Mouse (Mus musculus) liver, adult 2 months (tissue): ENCODE measurements around the gene Ndufa10. TPM values are rescaled to one million over a fixed set of nuclear protein-coding genes. Genes with fewer than 3 reads are reported as not detected.

Source experiments
- DNase-seq: peaks from one replicate; pipeline ENCODE4 v3.0.0-alpha.2; 2011; ENCODE audit warnings: low read depth, low spot score; ENCODE audit errors: extremely low read depth
- H3K27ac ChIP-seq: fragments of 200-500 bp; replicated peaks from 2 replicates; pipeline ENCODE4 v1.5.1; 2012; ENCODE audit warnings: low read depth, mild to moderate bottlenecking, control low read depth, inconsistent platforms, low read length; ENCODE audit not compliant: insufficient read depth
- H3K27me3 ChIP-seq: fragments of 200-500 bp; 2 replicates; pipeline ENCODE4 v1.6.1; 2012; ENCODE audit warnings: mild to moderate bottlenecking, moderate library complexity, low read length, inconsistent platforms; ENCODE audit not compliant: control insufficient read depth, insufficient read depth
- H3K36me3 ChIP-seq: fragments of 200-500 bp; 2 replicates; pipeline ENCODE4 v1.6.1; 2012; ENCODE audit warnings: low read length, inconsistent platforms; ENCODE audit not compliant: control insufficient read depth, insufficient read depth
- H3K4me1 ChIP-seq: fragments of 200-500 bp; 2 replicates; pipeline ENCODE4 v1.6.1; 2011; ENCODE audit warnings: low read length; ENCODE audit not compliant: control insufficient read depth, insufficient read depth
- H3K4me3 ChIP-seq: fragments of 200-500 bp; 2 replicates; pipeline ENCODE4 v1.5.1; 2011; ENCODE audit warnings: low read depth, mild to moderate bottlenecking, control low read depth, low read length, moderate library complexity; ENCODE audit not compliant: insufficient read depth
- H3K79me2 ChIP-seq: fragments of 200-500 bp; 2 replicates; pipeline ENCODE4 v1.6.1; 2012; ENCODE audit warnings: inconsistent platforms, mild to moderate bottlenecking, low read length, moderate library complexity; ENCODE audit not compliant: control insufficient read depth, insufficient read depth
- H3K9ac ChIP-seq: fragments of 200-500 bp; 2 replicates; pipeline ENCODE4 v1.6.1; 2012; ENCODE audit warnings: low read depth, mild to moderate bottlenecking, control low read depth, inconsistent platforms, low read length
- CTCF ChIP-seq: fragments of 200-500 bp; IDR thresholded peaks from 2 replicates; pipeline ENCODE4 v1.5.1; 2011; ENCODE audit warnings: low read depth, low read length, control low read depth
- POLR2A ChIP-seq: fragments of 200-500 bp; IDR thresholded peaks from 2 replicates; pipeline ENCODE4 v1.6.1; 2011; ENCODE audit warnings: low read length, control low read depth; ENCODE audit not compliant: insufficient read depth; ENCODE audit errors: extremely low read depth
- WGBS: fragments of 180-500 bp; shearing (Covaris S2); methylation state at CpG from one replicate; pipeline ENCODE4 v1.1.7; 2018; 5-methylcytosine and 5-hydroxymethylcytosine counted together
- polyA plus RNA-seq: library from polyadenylated mRNA; depleted of rRNA; stranded (reverse); fragments of >200 nt; gene quantifications from 2 replicates; pipeline ENCODE4 v1.2.3, GENCODE M21; 2012
- total RNA-seq: library from RNA; depleted of rRNA; stranded (reverse); fragments of >200 nt; gene quantifications from 2 replicates; pipeline ENCODE4 v1.2.3, GENCODE M21; 2014

Gene Ndufa10
- total and polyA plus RNA-seq, 2 experiments = 111 to 143 TPM

- no peaks in the 10 kb centered on the region for H3K36me3 ChIP-seq
- H3K79me2 ChIP-seq = no peaks in the 10 kb centered on the region
- WGBS = 79% methylated on average over 2 of the region's 2 CpGs
- no peaks in the 10 kb centered on the region for H3K4me1 ChIP-seq
- TF ChIP-seq POLR2A = no peak
- TF ChIP-seq CTCF = no peak
- no peaks in the 10 kb centered on the region for H3K27me3 ChIP-seq
- H3K9ac ChIP-seq = no peak within 1 kb of the TSS
- no peak within 1 kb of the TSS for H3K27ac ChIP-seq
- no peak within 1 kb of the TSS for H3K4me3 ChIP-seq
- no peak for DNase-seq
Observed at GRCm38 (mm10) chr1:92496001-92496400, 22.3 kb upstream of the Ndufa10 start, which contains the start of gene Olfr1415. Gene Olfr1415, minus strand, starts transcription at chr1:92496101.

GRCm38 (mm10) chr1:92485013-92485412 lies 11.4 kb upstream of the Ndufa10 start, which contains the start of gene Olfr1416:
Gene Olfr1416, minus strand, starts transcription at chr1:92485113.
- Histone ChIP-seq H3K79me2 (no peaks in the 10 kb centered on the region), H3K27me3 (no peaks in the 10 kb centered on the region), H3K4me3 (no peak within 1 kb of the TSS), H3K36me3 (no peaks in the 10 kb centered on the region), H3K9ac (no peak within 1 kb of the TSS), H3K4me1 (no peaks in the 10 kb centered on the region), H3K27ac (no peak within 1 kb of the TSS)
- TF ChIP-seq POLR2A (no peak), CTCF (no peak)
- DNase-seq = no peak

- Histone ChIP-seq H3K36me3 (peaks cover 12% of the 10 kb centered on the region), H3K4me3 (peak overlapping the region; percentile 93), H3K79me2 (peaks cover 8% of the 10 kb centered on the region; the same call in 1 of the 2 replicates), H3K9ac (peak overlapping the region; percentile 69), H3K4me1 (peaks cover 5% of the 10 kb centered on the region), H3K27ac (peak overlapping the region; percentile 64), H3K27me3 (no peaks in the 10 kb centered on the region)
- TF ChIP-seq POLR2A = no peak
- 3% methylated on average over 10 of the region's 10 CpGs for WGBS
- no peak for DNase-seq
Observed at GRCm38 (mm10) chr1:92474066-92474578, 462 bp upstream of the Ndufa10 start.

- Histone ChIP-seq H3K9ac (no peak overlapping the region), H3K27me3 (no peaks in the 10 kb centered on the region), H3K36me3 (peaks cover 40% of the 10 kb centered on the region), H3K27ac (no peak overlapping the region), H3K79me2 (peaks cover 8% of the 10 kb centered on the region; the same call in 1 of the 2 replicates), H3K4me3 (no peak overlapping the region), H3K4me1 (peaks cover 3% of the 10 kb centered on the region)
- no peak for DNase-seq
- TF ChIP-seq CTCF (no peak), POLR2A (no peak)
- WGBS = 78% methylated on average over 4 of the region's 4 CpGs
Observed at GRCm38 (mm10) chr1:92468891-92469290, 4.8 kb downstream of the Ndufa10 start.

DNA sequence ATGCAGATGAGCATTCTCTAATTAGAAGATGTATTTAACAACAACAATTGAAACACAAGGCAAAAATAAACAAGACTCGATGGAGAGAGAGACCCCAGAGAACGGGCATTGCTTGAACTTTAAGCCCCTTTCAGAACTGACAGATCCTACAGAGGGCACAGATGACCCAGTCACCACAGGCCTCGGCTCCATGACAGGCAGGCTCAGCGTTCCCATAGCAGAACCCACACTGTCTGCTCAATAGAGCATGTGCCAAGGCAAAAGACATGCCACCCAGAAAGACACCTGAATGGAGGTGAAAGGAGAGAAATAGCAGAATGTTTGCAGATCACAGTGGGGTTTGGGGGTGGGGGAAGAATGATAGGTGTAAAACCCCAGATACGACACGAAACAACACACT lies 15.2 kb downstream of the Ndufa10 start:
- no peak overlapping the region for H3K4me3 ChIP-seq
- no peaks in the 10 kb centered on the region for H3K4me1 ChIP-seq
- no peak overlapping the region for H3K9ac ChIP-seq
- no peak for TF ChIP-seq CTCF
- no peak for DNase-seq
- 94% methylated on average over 6 of the region's 6 CpGs for WGBS
- H3K27ac ChIP-seq = no peak overlapping the region
- H3K79me2 ChIP-seq = 0 out of 2 replicates have a peak, but pooled peaks cover 2% of the 10 kb centered on the region
- no peaks in the 10 kb centered on the region for H3K27me3 ChIP-seq
- H3K36me3 ChIP-seq = peaks cover 69% of the 10 kb centered on the region

GRCm38 (mm10) chr1:92457758-92458157 lies 15.9 kb downstream of the Ndufa10 start:
- no peak for DNase-seq
- Histone ChIP-seq H3K27me3 (no peaks in the 10 kb centered on the region), H3K79me2 (0 out of 2 replicates have a peak, but pooled peaks cover 2% of the 10 kb centered on the region), H3K36me3 (peaks cover 71% of the 10 kb centered on the region), H3K4me1 (no peaks in the 10 kb centered on the region), H3K4me3 (no peak overlapping the region), H3K27ac (no peak overlapping the region), H3K9ac (no peak overlapping the region)
- TF ChIP-seq POLR2A (no peak), CTCF (no peak)
